Mouse (Mus musculus) kidney, embryonic 14.5 days (tissue): ENCODE data around the gene A930009A15Rik. TPM values are rescaled to one million over a fixed set of nuclear protein-coding genes. Genes with fewer than 3 reads are reported as not detected.
A peak's percentile ranks its signal among the peaks of the same experiment; 100 is the strongest.

Experiments used
- ATAC-seq: fragments of 200-750 bp; cut with Nextera tagmentation; 2 replicates; pipeline ENCODE4 v1.8.0; 2017; ENCODE audit warnings: moderate number of reproducible peaks, mild to moderate bottlenecking, moderate TSS enrichment, moderate library complexity; ENCODE audit not compliant: low FRiP score, low TSS enrichment
- H3K27ac ChIP-seq: fragments of 300-500 bp; sonication (generic); 2 replicates; pipeline ENCODE4 v1.5.1; 2014; ENCODE audit warnings: low read depth, mild to moderate bottlenecking, low read length, moderate library complexity, mixed read lengths
- H3K27me3 ChIP-seq: fragments of 300-500 bp; sonication (generic); 2 replicates; pipeline ENCODE4 v1.6.1; 2014; ENCODE audit warnings: mild to moderate bottlenecking, low read length; ENCODE audit not compliant: control insufficient read depth, insufficient read depth
- H3K36me3 ChIP-seq: fragments of 300-500 bp; sonication (generic); 2 replicates; pipeline ENCODE4 v1.6.1; 2014; ENCODE audit warnings: low read length, mixed read lengths; ENCODE audit not compliant: control insufficient read depth, insufficient read depth
- H3K4me1 ChIP-seq: fragments of 300-500 bp; sonication (generic); 2 replicates; pipeline ENCODE4 v1.6.1; 2014; ENCODE audit warnings: low read length, mixed read lengths; ENCODE audit not compliant: control insufficient read depth, insufficient read depth
- H3K4me2 ChIP-seq: fragments of 300-500 bp; sonication (generic); replicated peaks from 2 replicates; pipeline ENCODE4 v1.6.1; 2014; ENCODE audit warnings: low read depth, mild to moderate bottlenecking, low read length
- H3K4me3 ChIP-seq: fragments of 300-500 bp; sonication (generic); 2 replicates; pipeline ENCODE4 v1.5.1; 2014; ENCODE audit warnings: mild to moderate bottlenecking, low read length
- H3K9ac ChIP-seq: fragments of 300-500 bp; sonication (generic); 2 replicates; pipeline ENCODE4 v1.6.1; 2014; ENCODE audit warnings: low read depth, mild to moderate bottlenecking, low read length, moderate library complexity
- H3K9me3 ChIP-seq: fragments of 300-500 bp; sonication (generic); 2 replicates; pipeline ENCODE4 v1.6.1; 2016; ENCODE audit warnings: low read length; ENCODE audit not compliant: control insufficient read depth
- WGBS: fragments of 180-500 bp; shearing (Covaris S2); extraction: QIAGEN DNeasy Blood & Tissue Kit; methylation state at CpG from one replicate; pipeline ENCODE4 v1.1.7; 2014; 5-methylcytosine and 5-hydroxymethylcytosine counted together
- polyA plus RNA-seq: library from polyadenylated mRNA; unstranded; fragments of >200 nt; fragmentation: Nextera tagmentation; extraction: Ambion mirVana; gene quantifications from 2 replicates; pipeline ENCODE4 v1.2.1, GENCODE M21; 2014

Gene A930009A15Rik
- polyA plus RNA-seq, 1 experiment from 2014 or later: 0.37 TPM

DNA sequence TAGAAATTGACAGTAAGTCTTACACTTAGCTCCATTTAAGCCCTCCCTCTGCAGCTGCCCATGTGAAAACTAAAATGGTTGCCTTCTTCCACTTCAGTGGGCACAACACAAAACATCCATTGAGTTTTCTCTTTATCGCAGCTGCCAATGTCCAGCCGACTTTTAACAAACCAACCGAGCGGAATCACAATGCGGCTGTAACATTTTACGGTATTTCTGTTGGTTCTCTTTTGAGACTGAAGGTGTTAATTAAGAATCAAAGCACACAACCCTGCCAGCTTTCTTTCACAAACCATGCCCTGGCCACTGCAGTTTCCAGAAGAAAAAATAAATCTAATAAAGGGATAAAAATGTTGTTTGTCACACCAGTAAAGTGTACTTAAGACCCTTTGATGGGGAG, 1.5 kb downstream of the A930009A15Rik start:
- H3K9ac ChIP-seq: no peak overlapping the region

DNA sequence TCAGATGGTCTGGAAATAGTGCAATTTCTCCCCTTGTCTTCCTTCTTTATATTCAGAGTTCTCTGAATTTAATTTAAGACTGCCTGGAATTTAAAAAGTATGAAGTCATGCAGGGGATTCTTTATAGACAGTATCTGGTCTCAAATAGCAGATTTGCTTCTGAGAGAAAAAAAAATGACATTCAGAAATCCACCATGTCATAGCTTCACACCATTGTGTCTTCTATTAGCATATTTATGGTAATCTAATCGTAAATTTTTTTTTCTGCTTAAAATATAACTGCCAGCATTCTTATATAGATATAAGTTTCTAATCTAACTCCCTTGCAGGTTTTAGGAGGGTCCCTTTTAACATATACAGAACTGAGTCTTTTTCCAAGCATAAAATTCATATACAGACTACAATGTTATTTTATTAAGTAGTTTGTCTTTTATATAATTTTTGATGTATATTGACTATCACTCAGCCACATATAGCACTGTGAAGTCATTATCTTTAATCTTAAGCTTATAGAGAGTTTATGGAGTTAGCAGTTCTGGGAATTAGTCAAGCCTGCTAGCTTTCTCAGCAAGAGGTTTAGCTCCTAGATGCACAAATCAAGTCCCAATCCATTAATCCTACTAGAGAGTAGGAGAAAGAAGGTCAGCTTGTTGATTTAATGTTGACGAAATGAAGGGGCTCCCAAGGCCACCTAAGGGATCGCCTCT, 2.1 kb downstream of the A930009A15Rik start:
- H3K27ac ChIP-seq: no peak overlapping the region
- no peak overlapping the region for H3K4me3 ChIP-seq
- no peaks in the 10 kb centered on the region for H3K36me3 ChIP-seq
- ATAC-seq: no peak
- no peak overlapping the region for H3K4me2 ChIP-seq
- 54% methylated on average over 3 of the region's 3 CpGs for WGBS
- no peaks in the 10 kb centered on the region for H3K27me3 ChIP-seq
- H3K4me1 ChIP-seq: no peaks in the 10 kb centered on the region
- 0 out of 2 replicates have a peak, but pooled peaks cover 3% of the 10 kb centered on the region for H3K9me3 ChIP-seq
- H3K9ac ChIP-seq: no peak overlapping the region

More for the DNA sequence above, 1.5 kb downstream of the A930009A15Rik start:
- Histone ChIP-seq H3K36me3 (no peaks in the 10 kb centered on the region), H3K4me1 (no peaks in the 10 kb centered on the region), H3K9me3 (0 out of 2 replicates have a peak, but pooled peaks cover 3% of the 10 kb centered on the region), H3K4me3 (no peak overlapping the region), H3K4me2 (no peak overlapping the region), H3K27me3 (no peaks in the 10 kb centered on the region), H3K27ac (no peak overlapping the region)
- WGBS: 33% methylated on average over 6 of the region's 6 CpGs
- ATAC-seq: no peak

DNA sequence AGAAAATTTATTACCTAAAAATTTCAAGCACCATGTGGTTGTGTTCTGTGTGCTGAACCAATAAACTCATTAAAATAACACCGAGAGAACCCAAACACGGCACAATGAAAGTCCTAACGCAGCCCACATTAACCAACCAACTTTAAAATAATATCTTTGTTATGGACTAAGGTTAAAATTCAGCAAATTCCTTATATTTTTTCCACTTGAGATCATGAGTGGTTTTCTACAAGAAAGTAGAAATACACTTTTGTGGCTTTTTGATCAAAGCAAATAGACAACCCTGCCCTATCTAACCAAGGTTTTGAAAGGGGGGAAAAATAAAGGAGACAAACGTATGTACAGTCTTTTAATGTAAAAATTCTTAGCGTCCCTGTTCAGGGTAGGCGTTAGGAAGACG, 9.3 kb downstream of the A930009A15Rik start:
- ATAC-seq: no peak
- no peaks in the 10 kb centered on the region for H3K36me3 ChIP-seq
- H3K27ac ChIP-seq: no peak overlapping the region
- H3K27me3 ChIP-seq: no peaks in the 10 kb centered on the region; the same call in 1 of the 2 replicates
- H3K4me2 ChIP-seq: no peak overlapping the region
- 63% methylated on average over 7 of the region's 7 CpGs for WGBS
- H3K9me3 ChIP-seq: no peaks in the 10 kb centered on the region
- no peak overlapping the region for H3K9ac ChIP-seq
- no peak overlapping the region for H3K4me3 ChIP-seq
- H3K4me1 ChIP-seq: peaks cover 6% of the 10 kb centered on the region; the same call in 1 of the 2 replicates

DNA sequence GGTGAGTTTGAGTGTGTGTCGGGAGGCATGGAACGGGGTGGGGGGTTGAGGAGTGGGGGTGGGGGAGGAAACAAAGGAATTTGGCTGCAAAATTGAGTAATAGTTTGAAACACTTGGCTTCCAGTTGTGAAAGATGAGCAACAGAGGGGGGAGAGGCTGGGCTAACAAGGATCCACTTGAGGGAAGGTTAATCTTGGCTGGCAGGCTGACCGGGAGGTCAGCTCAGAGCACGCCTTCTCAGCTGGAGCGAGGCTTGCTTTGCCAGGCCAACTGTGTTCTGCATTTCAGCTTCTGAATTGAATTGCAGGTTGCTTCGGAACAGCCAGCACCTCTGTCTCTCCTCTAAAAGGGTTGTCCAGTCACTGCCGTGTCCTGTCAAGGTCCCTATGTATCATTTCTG, 9.7 kb downstream of the A930009A15Rik start:
- WGBS: 17% methylated on average over 7 of the region's 7 CpGs
- Histone ChIP-seq H3K9ac (no peak overlapping the region), H3K4me1 (peaks cover 6% of the 10 kb centered on the region; the same call in 1 of the 2 replicates), H3K36me3 (no peaks in the 10 kb centered on the region), H3K27ac (no peak overlapping the region), H3K4me2 (no peak overlapping the region), H3K9me3 (no peaks in the 10 kb centered on the region), H3K4me3 (no peak overlapping the region), H3K27me3 (no peaks in the 10 kb centered on the region; the same call in 1 of the 2 replicates)
- peak; percentile 48; the same call in 1 of the 2 replicates for ATAC-seq

DNA sequence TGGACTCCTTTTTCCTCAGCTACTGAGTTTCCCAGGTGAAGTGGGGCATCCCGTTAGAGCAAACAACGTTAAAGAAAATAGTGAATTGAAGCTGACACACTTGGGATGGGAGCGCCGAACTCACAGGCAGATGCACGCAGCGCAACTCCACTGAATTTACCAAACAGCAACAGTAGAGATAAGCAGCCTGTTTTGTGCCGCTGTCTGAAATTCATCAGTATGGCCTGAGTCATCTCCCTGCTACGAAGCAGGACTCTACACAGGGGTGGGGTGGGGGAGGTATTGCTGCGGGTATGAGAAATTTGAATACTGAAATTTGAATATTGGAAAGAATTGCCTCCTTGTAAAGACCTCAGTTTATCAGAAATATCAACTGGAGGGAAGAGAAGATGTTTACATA, 12.2 kb downstream of the A930009A15Rik start:
- 85% methylated on average over 9 of the region's 9 CpGs for WGBS

DNA sequence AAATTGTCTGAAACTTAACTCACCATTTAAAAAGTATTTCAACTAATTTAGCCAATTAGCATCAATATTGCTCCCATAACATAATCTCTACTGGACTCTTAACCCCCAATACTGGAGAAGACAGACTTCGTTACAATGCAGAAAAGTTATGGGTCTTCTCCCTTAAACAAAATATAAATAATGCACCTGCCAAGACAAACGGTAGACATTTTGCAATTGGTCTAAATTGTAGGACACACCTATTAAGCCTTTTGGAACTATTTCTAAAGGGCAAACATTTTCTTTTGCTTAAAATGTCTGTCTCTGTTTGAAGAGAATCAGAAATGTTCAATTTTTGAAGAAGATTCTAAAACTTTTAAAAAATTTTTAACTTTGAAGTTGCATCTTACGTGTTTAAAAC, 13.3 kb downstream of the A930009A15Rik start:
- H3K27ac ChIP-seq: no peak overlapping the region
- ATAC-seq: no peak
- no peak overlapping the region for H3K4me2 ChIP-seq
- H3K9ac ChIP-seq: no peak overlapping the region
- 81% methylated on average over 3 of the region's 3 CpGs for WGBS
- H3K4me3 ChIP-seq: no peak overlapping the region
- no peaks in the 10 kb centered on the region for H3K9me3 ChIP-seq
- H3K27me3 ChIP-seq: peaks cover 11% of the 10 kb centered on the region
- H3K4me1 ChIP-seq: peaks cover 14% of the 10 kb centered on the region; the same call in 1 of the 2 replicates
- H3K36me3 ChIP-seq: no peaks in the 10 kb centered on the region

More for the DNA sequence above, 12.2 kb downstream of the A930009A15Rik start:
- Histone ChIP-seq H3K27me3 (peaks cover under 1% of the 10 kb centered on the region; the same call in 1 of the 2 replicates), H3K4me1 (peaks cover 9% of the 10 kb centered on the region; the same call in 1 of the 2 replicates), H3K27ac (no peak overlapping the region), H3K4me2 (no peak overlapping the region), H3K36me3 (no peaks in the 10 kb centered on the region), H3K9me3 (no peaks in the 10 kb centered on the region), H3K4me3 (no peak overlapping the region), H3K9ac (no peak overlapping the region)
- no peak for ATAC-seq

DNA sequence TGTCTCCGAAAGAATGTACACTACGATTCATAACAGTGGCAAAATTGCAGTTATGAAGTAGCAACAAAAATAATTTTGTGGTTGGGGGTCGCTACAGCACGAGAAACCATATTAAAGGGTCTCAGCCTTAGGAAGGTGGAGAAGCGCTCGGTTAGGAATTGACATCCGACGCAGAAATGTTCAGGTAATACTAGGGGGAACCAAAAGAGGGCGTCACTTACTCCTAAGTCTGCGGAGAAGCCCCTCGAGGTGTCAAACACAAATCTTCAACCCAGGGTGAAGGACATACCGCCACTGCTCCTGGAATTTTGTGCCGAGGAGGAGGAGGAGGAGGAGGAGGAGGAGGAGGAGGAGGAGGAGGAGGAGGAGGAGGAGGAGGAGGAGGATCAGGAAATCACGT, 14.9 kb downstream of the A930009A15Rik start:
- Histone ChIP-seq H3K4me2 (no peak overlapping the region), H3K4me3 (no peak overlapping the region), H3K27ac (no peak overlapping the region), H3K9ac (no peak overlapping the region), H3K27me3 (peaks cover 20% of the 10 kb centered on the region), H3K9me3 (no peaks in the 10 kb centered on the region), H3K36me3 (no peaks in the 10 kb centered on the region), H3K4me1 (peaks cover 12% of the 10 kb centered on the region; the same call in 1 of the 2 replicates)
- ATAC-seq: no peak
- WGBS: 25% methylated on average over 13 of the region's 14 CpGs

DNA sequence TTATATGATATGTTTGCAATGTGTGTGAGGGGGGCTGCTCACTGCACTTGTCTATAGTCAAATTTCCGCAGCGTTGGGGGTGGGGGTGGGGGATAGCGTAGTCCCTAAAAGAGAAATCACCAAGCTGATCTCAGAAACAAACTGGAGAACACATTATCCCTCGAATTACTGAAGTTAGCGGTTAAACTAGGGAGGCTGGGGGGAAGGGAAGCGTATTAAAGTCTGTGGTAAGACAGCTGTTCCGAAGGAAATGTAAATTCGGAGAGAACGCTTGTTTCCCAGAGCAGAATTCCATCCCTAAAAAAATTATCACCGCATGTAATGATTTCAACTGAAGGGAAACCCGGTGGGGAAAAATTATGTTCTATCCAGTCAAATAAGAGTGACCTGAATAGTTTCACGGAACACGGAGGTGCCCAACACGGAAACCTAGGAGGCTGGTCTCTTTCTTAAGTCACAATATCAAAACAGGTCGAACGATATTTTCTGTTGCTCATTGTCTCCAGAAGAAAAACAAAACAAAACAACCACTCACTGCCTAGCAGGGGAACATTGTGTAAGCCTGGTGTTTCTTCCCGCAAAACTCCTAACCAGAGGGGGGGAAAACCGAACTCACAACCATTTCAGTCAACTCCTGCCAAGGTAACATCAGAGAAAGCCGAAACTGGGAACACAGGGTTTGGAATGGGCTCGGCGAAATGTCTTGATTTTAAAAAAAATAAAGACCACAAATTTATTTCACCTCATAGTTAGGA, 15.9 kb downstream of the A930009A15Rik start:
- ATAC-seq: no peak
- H3K4me2 ChIP-seq: peak overlapping the region; percentile 93
- H3K4me3 ChIP-seq: peak overlapping the region; percentile 53
- H3K9me3 ChIP-seq: no peaks in the 10 kb centered on the region
- H3K36me3 ChIP-seq: no peaks in the 10 kb centered on the region
- no peak overlapping the region for H3K9ac ChIP-seq
- peaks cover 10% of the 10 kb centered on the region; the same call in 1 of the 2 replicates for H3K4me1 ChIP-seq
- peaks cover 20% of the 10 kb centered on the region for H3K27me3 ChIP-seq
- no peak overlapping the region for H3K27ac ChIP-seq
- under 1% methylated on average over 21 of the region's 21 CpGs for WGBS
